Mouse (Mus musculus) cerebellum, adult 11 months (tissue): ENCODE measurements around the gene Zc2hc1c.
A peak's percentile ranks its signal among the peaks of the same experiment; 100 is the strongest.
"Not testable (repeated sequence)": the region's sequence is repeated elsewhere in the genome, so short reads cannot be mapped to it uniquely, and the experiment has no call there.

Experiments
- DNase-seq: peaks from one replicate; pipeline ENCODE4 v3.0.0; 2022

Zc2hc1c gene

DNA sequence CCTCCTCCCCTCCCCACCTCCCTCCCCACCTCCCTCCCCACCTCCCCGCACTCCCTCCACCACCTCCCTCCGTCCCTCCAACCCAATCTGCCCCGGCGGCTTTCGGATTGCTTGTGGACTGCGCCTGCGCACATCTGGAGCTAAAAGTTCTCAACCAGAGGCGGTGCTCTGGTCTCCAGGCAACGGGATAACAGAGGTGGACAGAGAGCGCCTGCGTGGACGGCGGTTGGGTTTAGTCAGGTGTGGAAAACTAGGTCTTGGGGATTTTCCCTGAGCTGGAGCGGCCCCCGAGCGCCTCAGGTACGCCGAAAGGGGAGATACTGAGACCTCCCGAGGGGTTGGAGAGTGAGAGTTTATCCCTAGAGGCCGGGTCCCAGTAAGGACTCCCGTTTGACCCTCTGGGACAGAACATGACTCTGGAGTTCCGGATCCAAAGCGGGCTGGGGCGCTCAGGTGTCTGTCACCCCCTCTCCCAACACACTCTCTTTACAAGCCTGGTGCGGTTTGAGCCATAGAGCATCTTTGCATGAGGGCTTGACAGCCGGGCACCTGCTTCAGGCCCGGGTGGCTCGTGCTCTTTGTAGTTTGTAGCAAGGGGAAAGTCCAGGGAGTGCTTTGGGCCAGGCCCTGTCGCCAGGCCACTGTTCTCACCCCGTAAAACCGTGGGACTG lies at the start of gene Zc2hc1c:
Zc2hc1c (plus strand) TSS at position 106 of the 671 bp plus-strand sequence.
- no peak for DNase-seq

DNA sequence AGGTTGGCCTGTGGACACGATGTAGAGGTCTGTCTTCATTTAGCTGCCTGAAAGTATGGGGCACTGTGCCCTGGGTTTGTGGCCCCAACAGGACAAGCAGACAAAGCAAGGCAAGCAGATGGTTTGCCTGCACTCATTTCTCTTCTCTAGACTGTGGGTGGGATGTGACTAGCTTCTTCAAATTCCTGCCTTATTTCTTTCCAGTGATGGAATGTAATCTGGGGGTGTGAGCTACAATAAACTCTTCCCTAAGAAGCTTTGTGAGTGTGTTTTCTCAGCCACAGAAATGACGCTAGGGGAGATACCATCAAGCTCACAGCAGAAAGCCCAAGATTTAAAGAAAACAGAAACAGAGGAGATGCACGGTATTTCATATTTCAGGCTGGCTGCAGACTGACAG lies 36.3 kb upstream of the Zc2hc1c start:
- DNase-seq = no peak

DNA sequence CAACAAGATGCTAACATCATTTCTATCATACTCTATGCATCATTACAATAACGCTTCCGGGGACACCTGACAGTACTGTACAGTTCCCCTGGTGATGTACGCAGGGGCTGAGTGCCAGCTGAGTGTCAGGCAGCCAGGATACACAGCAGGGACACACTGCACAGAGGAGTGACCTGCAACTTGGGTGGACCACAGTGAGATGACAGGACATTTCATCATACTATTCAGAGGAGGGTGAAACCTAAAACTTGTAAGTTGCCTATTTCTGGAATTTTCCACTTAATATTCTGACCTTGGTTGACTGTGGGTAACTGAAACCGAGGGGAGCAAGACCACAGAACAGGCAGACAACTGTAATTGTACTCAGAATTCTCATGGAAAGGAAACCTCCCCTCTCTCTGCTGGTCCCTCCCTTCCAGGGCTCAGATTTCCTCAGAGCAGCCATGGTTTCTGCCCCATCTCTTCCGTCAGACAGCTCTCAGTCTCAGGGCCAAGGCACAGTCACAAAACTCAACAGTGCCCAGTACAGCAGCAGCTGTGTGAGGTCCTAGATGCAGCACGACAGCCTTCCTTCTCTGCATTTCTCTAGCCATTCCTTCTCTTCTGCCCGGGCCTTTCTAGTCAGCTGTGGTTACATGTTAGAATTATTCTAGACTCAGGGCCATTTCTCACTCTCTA lies 32.2 kb upstream of the Zc2hc1c start:
- DNase-seq = no peak

DNA sequence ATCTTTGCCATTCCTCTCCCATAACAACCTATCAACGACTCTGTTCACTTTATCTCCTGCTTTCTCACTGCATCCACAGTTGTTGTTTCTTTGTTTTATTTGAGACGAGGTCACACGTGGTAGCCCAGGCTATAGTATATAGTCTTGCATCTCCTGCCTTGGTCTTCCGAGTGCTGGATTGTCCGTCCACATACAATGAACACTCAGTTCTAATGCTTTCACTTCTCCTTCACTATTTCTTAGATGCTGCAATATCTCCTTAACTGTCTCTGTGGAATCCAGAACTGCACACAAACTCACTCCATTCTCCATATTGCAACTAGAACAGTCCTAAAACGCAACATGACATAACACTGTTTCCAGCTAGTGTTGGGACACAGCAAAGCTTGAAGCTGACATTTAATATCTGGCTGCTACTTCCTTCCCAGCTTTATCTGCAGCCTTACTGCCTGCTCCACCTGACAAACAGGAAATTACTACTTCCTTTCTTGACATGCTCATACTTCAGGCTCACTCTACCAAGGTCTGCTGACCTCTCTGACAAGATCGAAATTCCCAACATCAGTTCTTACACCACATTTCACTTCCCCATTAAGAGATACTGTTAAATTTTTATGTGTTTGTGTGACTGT lies 31.3 kb upstream of the Zc2hc1c start:
- no peak for DNase-seq

DNA sequence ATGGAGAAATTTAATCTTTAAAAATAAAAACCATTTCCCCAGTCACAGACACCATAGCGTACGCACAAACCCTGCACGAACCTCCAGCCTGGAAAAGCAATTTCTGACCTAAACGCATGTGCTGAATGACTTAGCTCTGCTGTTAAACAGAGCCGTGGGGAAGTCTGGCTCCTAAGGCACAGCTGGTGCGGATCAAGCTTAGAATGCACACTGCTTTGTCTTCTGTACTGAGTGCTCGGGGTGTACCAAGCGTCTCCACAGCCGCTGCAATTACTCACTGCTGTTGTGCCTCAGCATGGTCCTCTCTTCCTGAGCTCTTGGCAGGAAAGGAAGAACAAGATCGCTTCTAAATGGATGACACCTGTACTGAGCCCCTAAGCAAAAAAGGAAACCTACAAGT lies 25.9 kb upstream of the Zc2hc1c start:
- DNase-seq = no peak

DNA sequence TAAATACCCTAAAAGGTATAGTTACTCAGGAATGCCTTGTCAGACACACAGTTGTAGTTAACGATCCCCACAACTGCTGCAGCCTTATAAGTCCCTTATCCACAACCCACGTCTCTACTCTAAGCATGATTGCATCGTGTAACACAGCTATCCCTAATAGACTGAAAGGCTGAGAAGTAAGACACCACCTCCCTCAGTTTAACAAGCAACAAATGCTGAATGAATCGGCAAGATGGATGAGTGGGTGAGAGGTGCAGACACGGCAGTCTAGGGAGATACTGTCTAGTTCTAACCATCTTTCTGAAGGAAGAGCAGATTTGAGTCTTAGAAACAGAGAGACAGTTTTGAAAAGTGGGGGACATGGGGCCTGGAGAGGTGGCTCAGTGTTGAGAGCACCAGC lies 25.2 kb upstream of the Zc2hc1c start:
- no peak for DNase-seq

DNA sequence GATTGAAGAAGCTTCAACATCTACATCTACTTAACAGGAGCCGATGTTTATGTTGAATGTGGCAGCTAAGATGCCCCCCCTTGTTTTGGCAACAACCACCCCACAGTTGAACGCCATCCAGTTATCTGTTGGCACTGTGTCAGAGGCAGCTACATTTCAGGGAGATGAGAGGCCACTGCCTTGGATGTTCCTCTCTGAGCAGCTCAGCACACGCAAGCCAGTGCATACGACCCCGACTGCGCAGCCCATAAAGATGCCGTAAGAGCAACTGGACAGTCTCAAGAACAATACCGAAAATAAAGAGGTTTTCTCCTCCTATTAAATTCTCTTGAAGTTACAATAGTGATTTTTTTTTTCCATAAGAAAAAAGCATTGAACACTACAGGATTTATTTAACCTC lies 23.9 kb upstream of the Zc2hc1c start:
- DNase-seq = no peak

DNA sequence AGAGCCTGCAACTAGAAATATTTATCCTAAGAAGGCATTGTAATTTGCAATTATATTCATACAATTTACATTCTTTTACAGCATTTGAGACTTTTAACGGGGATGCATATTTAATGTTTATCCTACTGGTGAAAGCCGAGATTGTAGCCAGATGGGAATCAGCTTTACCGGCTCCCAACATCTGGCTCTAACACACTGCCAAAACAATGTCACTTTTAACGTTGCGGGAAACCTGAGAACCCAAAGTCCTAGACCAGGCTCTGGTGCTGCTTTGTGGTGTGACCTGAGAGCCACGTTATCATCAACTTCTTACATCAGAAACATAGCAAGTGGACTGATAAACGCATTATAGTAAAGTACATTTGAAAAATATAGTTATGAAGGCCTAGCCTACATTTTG lies 23.5 kb upstream of the Zc2hc1c start:
- no peak for DNase-seq

DNA sequence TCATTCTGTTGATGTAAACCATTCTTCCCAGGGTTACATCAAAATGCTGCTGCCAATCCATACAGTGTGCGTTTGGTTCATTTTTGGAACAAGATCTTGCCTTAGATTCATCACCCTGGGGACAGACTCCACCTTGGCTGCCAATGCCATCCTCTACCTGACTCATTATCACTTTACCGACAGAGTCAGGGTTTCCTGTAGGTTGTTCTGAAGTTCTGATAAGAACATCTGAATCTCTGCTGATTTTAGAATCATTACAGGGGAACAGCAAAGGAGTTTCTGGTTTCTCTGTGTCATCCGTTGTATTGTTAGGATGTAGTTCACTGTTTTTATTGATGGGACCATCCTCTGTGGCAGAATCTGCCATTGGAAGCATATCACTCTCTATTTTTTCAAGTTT lies 22.1 kb upstream of the Zc2hc1c start:
- no peak for DNase-seq

DNA sequence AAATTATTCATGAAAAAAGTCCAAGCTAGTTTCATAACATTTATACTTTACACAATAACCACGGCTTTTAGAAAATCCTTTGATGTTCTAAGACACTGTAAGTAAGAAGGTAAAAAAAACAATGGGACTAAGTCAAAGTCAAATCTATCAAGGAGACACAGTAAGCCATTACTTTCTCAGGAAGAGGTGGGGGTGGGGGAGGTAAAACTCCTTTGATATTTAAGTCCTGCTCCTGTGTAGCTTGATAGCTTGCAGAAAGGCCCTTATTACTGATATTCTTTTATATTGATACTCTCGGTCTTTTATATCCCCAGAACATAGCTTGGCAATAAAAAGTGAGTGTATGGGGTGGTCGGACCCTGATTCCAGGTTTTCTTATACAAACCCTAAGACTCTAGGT lies 18.6 kb upstream of the Zc2hc1c start:
- DNase-seq = no peak

DNA sequence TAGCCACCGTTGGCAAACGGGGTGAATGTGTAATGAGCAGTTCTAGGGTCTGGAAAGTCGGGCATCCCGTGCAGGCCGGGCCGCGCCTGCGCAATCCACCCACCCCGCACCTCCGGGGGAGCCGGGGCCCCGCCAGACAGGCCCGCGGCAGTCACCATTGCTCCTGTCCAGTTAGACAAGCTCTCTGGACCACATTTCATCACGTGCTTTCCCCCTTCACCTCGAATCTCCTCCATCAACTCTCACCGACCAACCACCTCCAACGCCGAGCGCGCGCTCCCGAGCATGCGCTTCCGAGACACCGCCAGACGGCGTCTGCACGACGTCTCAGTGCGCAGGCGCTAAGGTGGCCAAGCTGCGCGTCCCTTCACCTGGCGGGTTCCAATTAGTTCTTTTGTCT lies 18.1 kb upstream of the Zc2hc1c start, which contains the start of gene Mlh3:
Mlh3 (minus strand) TSS at position 281 of the 400 bp plus-strand sequence.
- peak; percentile 91 for DNase-seq

DNA sequence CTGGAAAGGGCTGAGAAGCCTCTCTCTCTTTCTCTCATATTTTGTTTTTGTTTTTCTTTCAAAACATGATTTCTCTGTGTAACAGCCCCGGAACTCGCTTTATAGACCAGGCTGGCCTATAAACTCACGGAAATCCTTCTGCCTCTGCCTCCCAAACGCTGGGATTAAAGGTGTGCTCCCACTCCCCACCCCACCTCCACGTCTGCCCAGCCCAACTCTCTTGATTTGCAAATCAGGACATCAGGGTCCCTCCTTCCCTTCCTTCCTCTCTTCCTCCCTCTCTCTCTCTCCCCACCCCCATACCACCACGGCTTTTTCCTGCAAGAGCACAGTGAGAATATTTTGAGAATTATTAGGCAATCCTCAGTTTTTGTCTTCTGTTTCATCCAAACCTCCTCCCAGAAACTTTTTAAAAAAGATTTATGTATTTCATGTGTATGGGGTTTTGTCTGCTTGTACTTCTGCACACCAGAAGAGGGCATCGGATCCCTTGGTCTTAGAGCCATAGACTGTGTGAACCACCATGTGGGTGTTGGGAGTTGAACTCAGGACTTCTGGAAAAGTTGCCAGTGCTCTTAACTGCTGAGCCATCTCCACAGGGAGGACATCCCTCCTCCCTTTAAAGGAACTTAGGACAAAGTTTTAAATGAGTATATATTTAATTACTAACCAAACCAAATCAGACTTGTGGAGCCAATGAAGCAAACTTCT lies 17.1 kb upstream of the Zc2hc1c start:
- DNase-seq = no peak

DNA sequence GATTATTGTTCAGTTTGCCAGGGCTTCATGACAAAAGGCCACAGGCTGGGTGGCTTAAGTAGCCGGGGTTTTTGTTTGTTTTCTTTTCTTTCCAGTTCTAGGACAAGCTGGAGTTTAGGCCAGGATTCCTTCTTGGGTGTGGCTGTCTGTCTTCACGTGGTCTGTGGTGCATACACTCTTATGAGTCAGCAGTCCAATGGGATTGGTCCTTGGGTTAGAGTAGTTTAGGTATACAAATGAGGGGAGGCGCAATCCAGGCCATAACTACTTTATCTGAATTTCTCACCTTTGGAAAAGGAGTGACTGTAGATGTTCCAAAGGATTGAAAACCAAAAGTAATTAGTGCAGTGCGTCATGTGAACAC lies 16.6 kb upstream of the Zc2hc1c start:
- DNase-seq = no peak

DNA sequence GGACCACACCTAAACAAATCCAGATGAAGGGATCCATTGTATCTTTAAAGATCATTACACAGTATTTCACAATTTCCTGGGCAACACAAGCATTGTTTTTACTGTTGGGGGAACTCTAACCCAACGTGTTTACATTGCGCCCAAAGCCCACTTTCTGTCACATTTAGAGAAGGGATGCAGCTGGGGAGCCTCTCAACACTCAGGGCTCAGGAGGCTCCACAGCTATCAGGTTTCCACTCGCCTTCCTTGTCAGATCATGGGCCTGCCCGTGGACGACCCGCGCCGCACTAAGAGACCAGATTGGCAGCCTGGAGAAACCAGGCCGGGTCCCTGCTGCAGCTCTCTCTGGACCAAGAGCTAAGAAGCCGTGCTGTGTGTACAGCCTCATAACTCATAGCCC lies 14.9 kb upstream of the Zc2hc1c start:
- no peak for DNase-seq

DNA sequence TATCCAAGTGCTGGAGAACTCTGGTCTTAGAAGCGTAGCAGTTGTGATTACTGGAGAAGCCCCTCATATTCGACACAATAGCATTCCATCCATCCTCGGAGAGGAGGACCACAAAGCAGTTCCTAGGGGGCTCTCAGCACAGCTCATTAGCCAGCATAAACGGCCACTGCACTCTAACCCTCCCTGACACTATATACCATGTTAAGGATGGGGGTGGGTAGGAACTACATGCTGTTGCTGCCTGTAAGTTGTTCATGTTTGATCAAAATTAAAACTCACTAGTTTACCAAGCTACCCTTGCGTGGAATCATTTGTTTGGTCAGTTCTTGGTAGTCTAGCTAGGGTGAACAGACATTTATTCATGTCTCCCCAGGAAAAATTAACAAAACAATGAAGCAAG lies 12.1 kb upstream of the Zc2hc1c start:
- DNase-seq = no peak

DNA sequence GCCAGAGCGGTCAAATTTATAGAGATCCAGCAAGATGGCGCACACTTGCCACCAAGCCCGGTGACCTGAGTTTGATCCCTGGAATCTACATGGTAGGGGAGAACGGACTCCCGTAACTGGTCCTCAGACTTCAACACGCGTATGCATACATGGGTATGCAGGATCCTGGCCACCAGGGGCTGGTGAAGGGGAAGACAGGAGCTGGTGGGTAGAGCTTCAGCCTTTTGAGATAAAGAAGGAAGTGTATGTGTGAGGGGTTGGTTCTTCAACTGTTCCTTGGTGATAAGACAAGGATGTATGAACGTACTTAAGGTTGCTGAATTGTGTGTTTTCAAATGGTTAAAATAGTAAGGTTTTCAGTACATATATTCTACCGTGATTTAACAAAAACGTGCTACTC lies 9.5 kb upstream of the Zc2hc1c start:
- DNase-seq = no peak

DNA sequence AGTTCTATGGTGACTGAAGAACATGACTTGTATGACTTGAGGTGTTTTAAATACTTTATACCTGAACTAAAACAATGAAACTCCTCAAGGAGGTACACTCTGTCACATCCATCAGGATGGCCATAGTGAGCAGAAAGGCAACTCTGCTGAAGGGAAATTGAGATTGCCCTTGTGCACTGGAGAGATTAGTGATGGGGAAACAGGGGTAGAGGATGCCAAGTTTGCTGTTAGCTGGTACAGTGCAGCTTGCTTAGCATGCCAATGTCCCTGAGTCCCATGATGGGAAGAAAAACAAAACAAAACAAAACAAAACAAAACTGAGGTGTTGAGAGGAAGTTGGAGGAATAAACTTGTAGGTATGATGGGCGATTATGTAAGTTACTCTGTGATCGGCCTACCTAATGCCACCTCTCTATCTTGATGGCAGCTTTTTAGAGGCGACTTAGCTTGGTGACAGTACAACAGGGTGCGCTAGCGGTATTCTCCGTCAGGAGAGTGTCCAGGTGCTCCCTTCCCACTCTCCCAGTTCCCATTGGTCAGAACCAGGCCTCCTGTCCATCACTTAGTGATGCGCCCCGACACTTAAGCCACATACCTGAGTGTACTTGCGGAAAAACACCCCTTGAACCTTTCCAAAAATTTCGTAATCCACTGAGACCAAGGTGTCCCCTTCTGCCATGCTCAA lies 8.9 kb upstream of the Zc2hc1c start:
- peak; percentile 42 for DNase-seq

DNA sequence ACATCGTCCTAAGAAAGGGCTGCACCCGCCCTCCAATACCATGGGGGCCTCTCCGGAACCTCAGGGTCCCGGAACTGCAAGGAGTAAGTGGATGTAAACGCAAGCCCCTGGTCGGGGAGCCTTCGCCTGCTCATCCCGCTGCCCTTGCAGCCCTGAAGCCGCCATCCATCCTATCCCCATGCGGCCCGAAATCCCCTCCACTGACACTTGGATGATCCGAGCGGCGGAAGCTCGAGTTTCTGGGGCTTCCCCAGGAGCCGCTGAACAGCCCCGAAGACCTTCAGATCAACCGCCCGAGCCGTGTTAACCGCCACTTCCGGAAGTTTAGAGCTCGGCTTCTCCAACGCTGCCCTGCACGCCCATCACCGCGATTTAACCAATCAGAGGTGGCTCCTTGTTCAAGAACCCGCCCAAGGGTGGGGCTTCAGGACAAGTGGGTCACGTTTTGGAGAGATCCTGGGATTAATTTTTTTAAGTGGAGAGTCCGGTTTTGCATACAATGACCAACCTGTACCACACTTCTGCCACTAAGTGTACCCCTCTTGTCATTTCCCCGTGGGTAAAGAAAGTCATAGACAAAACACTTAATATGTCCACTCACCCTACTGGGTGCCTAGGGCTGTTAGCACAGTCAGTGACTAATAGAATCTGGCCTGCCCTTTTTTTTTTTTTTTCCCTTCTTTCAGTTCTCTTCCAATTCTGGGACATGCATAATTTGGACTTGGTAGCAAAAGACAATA lies 8.1 kb upstream of the Zc2hc1c start:
- peak; percentile 98 for DNase-seq

DNA sequence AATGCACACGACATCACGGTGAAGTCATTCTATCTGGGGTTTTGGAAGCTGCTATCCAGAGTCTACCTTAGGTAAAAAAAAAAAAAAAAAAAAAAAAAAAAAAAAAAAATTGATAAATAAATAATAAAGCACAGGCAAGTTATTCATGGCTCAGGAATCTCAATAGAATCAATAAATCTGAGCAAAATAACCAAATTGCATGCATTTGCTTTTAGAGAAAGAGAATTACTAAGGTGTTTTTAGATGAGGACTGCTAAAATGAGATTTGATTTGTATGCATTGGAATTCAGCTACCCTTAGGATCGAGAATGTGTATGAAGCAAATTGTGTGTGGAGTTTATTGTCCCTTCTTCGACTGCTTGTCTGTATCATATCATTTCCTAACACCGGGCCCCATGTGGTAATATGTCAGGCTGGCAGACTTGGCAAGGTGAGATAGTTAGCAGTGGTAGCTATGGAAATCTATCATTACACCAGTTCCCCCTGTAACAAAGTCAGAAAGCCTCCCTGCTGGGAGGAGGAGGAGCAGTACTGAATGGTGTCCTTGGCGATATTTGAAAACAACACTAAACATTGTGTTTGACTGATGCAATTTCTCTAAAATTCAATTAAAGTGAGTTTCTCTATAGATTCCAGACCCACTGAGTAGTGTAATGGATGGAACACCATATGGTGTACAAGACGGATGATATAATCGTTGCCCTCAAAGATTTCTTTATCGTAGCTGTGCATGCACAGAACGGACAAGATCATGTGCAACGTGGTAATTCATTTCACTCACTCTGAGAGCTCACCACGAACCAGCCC lies 7.3 kb upstream of the Zc2hc1c start:
- no peak for DNase-seq

DNA sequence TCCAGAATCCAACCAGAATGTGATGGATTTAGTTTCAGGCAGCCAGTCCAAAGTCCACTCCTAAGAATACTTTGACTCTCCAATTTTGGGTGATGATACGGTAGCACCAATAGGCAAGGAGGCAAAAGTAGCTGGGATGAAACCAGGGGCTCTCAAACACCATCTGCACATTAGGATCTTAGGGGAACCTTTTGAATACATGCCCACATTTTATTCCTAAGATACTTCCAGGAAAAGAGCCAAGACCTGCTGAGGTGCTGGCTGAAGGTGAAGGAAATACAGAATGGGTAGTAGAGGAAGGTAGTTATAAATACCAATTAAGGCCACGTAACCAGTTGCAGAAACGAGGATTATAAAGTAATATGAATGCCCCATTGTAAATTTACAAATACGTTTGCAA lies 6.6 kb upstream of the Zc2hc1c start:
- not testable (repeated sequence) for DNase-seq

DNA sequence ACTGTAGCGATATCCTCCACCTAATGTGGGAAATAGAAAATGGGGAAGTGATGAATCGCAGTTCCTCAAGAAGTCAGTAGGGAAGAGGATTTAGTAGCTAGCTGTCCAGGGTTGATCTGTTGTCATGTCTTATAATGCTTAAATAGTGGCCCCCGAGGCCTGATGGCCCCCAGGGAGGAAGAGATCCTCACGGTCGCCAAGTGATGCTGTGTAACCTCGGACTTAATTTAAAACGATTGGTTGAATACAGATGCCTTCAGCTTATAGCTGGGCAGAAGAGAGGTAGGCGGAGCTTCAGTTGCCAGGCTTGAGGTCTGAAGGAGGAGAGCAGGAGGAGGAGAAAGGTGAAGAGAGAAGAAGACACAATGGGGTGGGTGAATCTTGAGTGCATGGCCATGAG lies 4.1 kb upstream of the Zc2hc1c start:
- no peak for DNase-seq

DNA sequence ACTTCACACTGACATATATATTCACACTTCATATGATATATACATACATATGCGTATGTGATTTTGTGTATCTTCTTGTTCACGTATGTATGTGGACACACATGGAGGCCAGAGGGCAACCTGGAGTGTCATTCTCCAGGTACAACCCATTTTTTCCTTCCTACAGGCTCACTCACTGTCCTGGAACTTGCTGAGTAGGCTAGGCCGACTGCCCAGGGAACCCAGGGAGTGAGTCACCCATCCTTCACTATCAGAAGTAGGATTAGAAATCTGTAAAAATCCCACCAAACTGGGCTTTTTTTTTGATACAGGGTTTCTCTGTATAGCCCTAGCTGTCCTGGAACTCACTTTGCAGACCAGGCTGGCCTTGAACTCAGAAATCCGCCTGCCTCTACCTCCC lies 3.4 kb upstream of the Zc2hc1c start:
- no peak for DNase-seq
